Mouse (Mus musculus): ENCODE results near the gene Elmod2. TPM values are rescaled to one million over a fixed set of nuclear protein-coding genes. Genes with fewer than 3 reads are reported as not detected.

Gene Elmod2
- total and polyA plus RNA-seq, 3 experiments = 6.6 to 9.8 (median 7.7) TPM

DNA sequence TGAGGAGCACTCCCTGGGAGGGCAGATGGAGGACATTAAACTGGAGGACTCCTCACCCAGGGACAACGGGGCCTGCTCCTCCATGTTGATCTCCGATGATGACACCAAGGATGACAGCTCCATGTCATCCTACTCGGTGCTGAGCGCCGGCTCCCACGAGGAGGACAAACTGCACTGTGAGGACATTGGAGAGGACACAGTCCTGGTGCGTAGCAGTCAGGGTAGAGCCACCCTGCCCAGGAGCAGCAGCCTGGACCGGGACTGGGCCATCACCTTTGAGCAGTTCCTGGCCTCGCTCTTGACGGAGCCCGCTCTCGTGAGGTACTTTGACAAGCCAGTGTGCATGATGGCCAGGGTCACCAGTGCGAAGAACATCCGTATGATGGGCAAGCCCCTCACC is 61.1 kb downstream of the Elmod2 start:
- H3K27ac ChIP-seq (ENCODE audit: insufficient read depth, low read depth) = no peak overlapping the region
- no peak overlapping the region for H3K4me2 ChIP-seq (ENCODE audit: insufficient read depth, low read depth, poor library complexity, severe bottlenecking)
- H3K4me3 ChIP-seq (replicated peaks in 1 of 3; ENCODE audit: low read depth in 2 of 3, low read length in 2 of 3, poor library complexity in 1 of 3) = no peak overlapping the region
- DNase-seq (ENCODE audit: extremely low read depth) = no peak
- no peak for TF ChIP-seq ZNF384 (IDR thresholded peaks at IDR 0.05; ENCODE audit: low read depth, low read length)
- TF ChIP-seq USF1 (IDR thresholded peaks at IDR 0.05; ENCODE audit: low read depth, low read length) = no peak
- TF ChIP-seq POLR2A (IDR thresholded peaks at IDR 0.05; ENCODE audit: low read depth, low read length) = no peak
- TF ChIP-seq MAX (IDR thresholded peaks at IDR 0.05; ENCODE audit: low read length) = no peak
- no peak for TF ChIP-seq CTCF (conservative IDR thresholded peaks at IDR 0.05 in 1 of 2, IDR thresholded peaks at IDR 0.05 in 1 of 2; ENCODE audit: low read depth in 2 of 2, low read length in 2 of 2)
- TF ChIP-seq MEF2A (IDR thresholded peaks at IDR 0.05; ENCODE audit: borderline replicate concordance, low read depth, low read length) = no peak
- no peaks in the 10 kb centered on the region for H3K9me3 ChIP-seq (replicated peaks; ENCODE audit: low read length)
- H3K27me3 ChIP-seq (replicated peaks) = no peaks in the 10 kb centered on the region
- peaks cover 0 to 6% of the 10 kb centered on the region in 2 experiments; a peak in 2 of 4 replicates for H3K4me1 ChIP-seq (ENCODE audit: control insufficient read depth in 1 of 2, insufficient read depth in 2 of 2)
- no peak overlapping the region for H3K9ac ChIP-seq (ENCODE audit: insufficient read depth, low read depth)
- dilution Hi-C loops (cut with MboI; ENCODE audit: extremely low pct_ligation_motif_present, extremely low pct_unique_long_range_greater_than_20kb, low sequenced_read_pairs) = no loop called here
- peaks cover 4 to 16% of the 10 kb centered on the region in 2 experiments for H3K36me3 ChIP-seq (replicated peaks in 1 of 2; ENCODE audit: control insufficient read depth in 1 of 2, insufficient read depth in 1 of 2, low read length in 1 of 2)
- no peaks in the 10 kb centered on the region for H3K79me2 ChIP-seq (replicated peaks; ENCODE audit: control insufficient read depth, extremely low read depth, insufficient read depth, poor library complexity, severe bottlenecking)
- in situ Hi-C loops (cut with MboI; ENCODE audit: low pct_ligation_motif_present, low pct_unique_long_range_greater_than_20kb, low sequenced_read_pairs) = no loop called here

Other genes starting within 250 kb of the Elmod2 start
- 4.3 and 5.0 TPM in 2 replicates for gene Tbc1d9, start 167.1 kb downstream of the Elmod2 start, total RNA-seq (2012; rRNA removed)
- gene Tbc1d9, start 167.1 kb downstream of the Elmod2 start, total RNA-seq (2014; rRNA removed) = 0.69 and 1.6 TPM in 2 replicates
- 0.71 and 1.3 TPM in 2 replicates for gene Tbc1d9, start 167.1 kb downstream of the Elmod2 start, polyA plus RNA-seq (2012; ENCODE audit: insufficient read length, low read depth)
- 0.81 and 0.88 TPM in 2 replicates for gene Gm10645, start 166.3 kb downstream of the Elmod2 start, total RNA-seq (2012; rRNA removed)
- gene Gm10645, start 166.3 kb downstream of the Elmod2 start, total RNA-seq (2014; rRNA removed) = not detected in 2 replicates
- gene Gm10645, start 166.3 kb downstream of the Elmod2 start, polyA plus RNA-seq (2012; ENCODE audit: insufficient read length, low read depth) = not detected in 2 replicates
- not detected in 2 replicates for gene Ucp1, start 42.1 kb downstream of the Elmod2 start, total RNA-seq (2012; rRNA removed)
- not detected in 2 replicates for gene Ucp1, start 42.1 kb downstream of the Elmod2 start, total RNA-seq (2014; rRNA removed)
- not detected in 2 replicates for gene Ucp1, start 42.1 kb downstream of the Elmod2 start, polyA plus RNA-seq (2012; ENCODE audit: insufficient read length, low read depth)
- gene Mgat4d, start 16.0 kb upstream of the Elmod2 start, total RNA-seq (2012; rRNA removed) = not detected in 2 replicates
- gene Mgat4d, start 16.0 kb upstream of the Elmod2 start, total RNA-seq (2014; rRNA removed) = not detected in 2 replicates
- gene Mgat4d, start 16.0 kb upstream of the Elmod2 start, polyA plus RNA-seq (2012; ENCODE audit: insufficient read length, low read depth) = 0.17 TPM in 1 of 2 replicates, not detected in the other
- 0.59 TPM in 2 replicates for gene Clgn, start 57.4 kb upstream of the Elmod2 start, total RNA-seq (2012; rRNA removed)
- gene Clgn, start 57.4 kb upstream of the Elmod2 start, total RNA-seq (2014; rRNA removed) = 1.2 and 1.3 TPM in 2 replicates
- 1.4 and 1.5 TPM in 2 replicates for gene Clgn, start 57.4 kb upstream of the Elmod2 start, polyA plus RNA-seq (2012; ENCODE audit: insufficient read length, low read depth)
- 28.9 and 37.8 TPM in 2 replicates for gene Scoc, start 125.9 kb upstream of the Elmod2 start, total RNA-seq (2012; rRNA removed)
- 79.7 and 85.9 TPM in 2 replicates for gene Scoc, start 125.9 kb upstream of the Elmod2 start, total RNA-seq (2014; rRNA removed)
- 25.4 and 34.5 TPM in 2 replicates for gene Scoc, start 125.9 kb upstream of the Elmod2 start, polyA plus RNA-seq (2012; ENCODE audit: insufficient read length, low read depth)
- gene Olfr370, start 203.3 kb upstream of the Elmod2 start, total RNA-seq (2012; rRNA removed) = not detected in 2 replicates
- not detected in 2 replicates for gene Olfr370, start 203.3 kb upstream of the Elmod2 start, total RNA-seq (2014; rRNA removed)
- 0.10 TPM in 1 of 2 replicates, not detected in the other for gene Olfr370, start 203.3 kb upstream of the Elmod2 start, polyA plus RNA-seq (2012; ENCODE audit: insufficient read length, low read depth)
- 316 and 331 TPM in 2 replicates for gene Ndufb7, start 234.2 kb upstream of the Elmod2 start, total RNA-seq (2012; rRNA removed)
- 213 and 223 TPM in 2 replicates for gene Ndufb7, start 234.2 kb upstream of the Elmod2 start, total RNA-seq (2014; rRNA removed)
- 144 and 202 TPM in 2 replicates for gene Ndufb7, start 234.2 kb upstream of the Elmod2 start, polyA plus RNA-seq (2012; ENCODE audit: insufficient read length, low read depth)